Mouse (Mus musculus): ENCODE measurements around the gene Fam163a. TPM values are rescaled to one million over a fixed set of nuclear protein-coding genes. Genes with fewer than 3 reads are reported as not detected.
A peak's percentile ranks its signal among the peaks of the same experiment; 100 is the strongest.
"Not testable (repeated sequence)": the region's sequence is repeated elsewhere in the genome, so short reads cannot be mapped to it uniquely, and the experiment has no call there.

Gene Fam163a
- polyA plus RNA-seq, 1 experiment from 2014 or later: 14.5 TPM

GRCm38 (mm10) chr1:156040731-156041401 lies 164.0 kb downstream of the Fam163a start:
- H3K4me2 ChIP-seq (replicated peaks): peak overlapping the region; percentile 55
- H3K9me3 ChIP-seq: no peaks in the 10 kb centered on the region
- H3K4me3 ChIP-seq: peak overlapping the region; percentile 62
- H3K27ac ChIP-seq (replicated peaks): peak overlapping the region; percentile 56; the same call in 1 of the 2 replicates
- WGBS: 3% methylated on average over 22 of the region's 22 CpGs
- H3K27me3 ChIP-seq: no peaks in the 10 kb centered on the region
- ATAC-seq (ENCODE audit: low FRiP score, low read depth): peak; percentile 84
- peaks cover 17% of the 10 kb centered on the region for H3K4me1 ChIP-seq
- peaks cover 13% of the 10 kb centered on the region; the same call in 1 of the 2 replicates for H3K36me3 ChIP-seq
- peak overlapping the region; percentile 65 for H3K9ac ChIP-seq (replicated peaks)

- WGBS: 70% methylated on average over 7 of the region's 7 CpGs
- not testable (repeated sequence) for H3K9ac ChIP-seq (replicated peaks); ATAC-seq (ENCODE audit: low FRiP score, low read depth); H3K4me3 ChIP-seq; H3K27me3 ChIP-seq; H3K9me3 ChIP-seq; H3K4me2 ChIP-seq (replicated peaks); H3K27ac ChIP-seq (replicated peaks)
- Histone ChIP-seq H3K36me3 (peaks cover 13% of the 10 kb centered on the region; the same call in 1 of the 2 replicates), H3K4me1 (peaks cover 18% of the 10 kb centered on the region)
These were observed 164.8 kb downstream of the Fam163a start for GRCm38 (mm10) chr1:156039989-156040388.

GRCm38 (mm10) chr1:156037144-156037583 lies 167.7 kb downstream of the Fam163a start:
- no peaks in the 10 kb centered on the region for H3K9me3 ChIP-seq
- no peak for ATAC-seq (ENCODE audit: low FRiP score, low read depth)
- H3K36me3 ChIP-seq: peaks cover 13% of the 10 kb centered on the region
- H3K4me1 ChIP-seq: peaks cover 17% of the 10 kb centered on the region
- no peak overlapping the region for H3K27ac ChIP-seq (replicated peaks)
- no peak overlapping the region for H3K4me3 ChIP-seq
- H3K4me2 ChIP-seq (replicated peaks): peak overlapping the region; percentile 22; the same call in 1 of the 2 replicates
- H3K27me3 ChIP-seq: no peaks in the 10 kb centered on the region
- no peak overlapping the region; the same call in 1 of the 2 replicates for H3K9ac ChIP-seq (replicated peaks)
- WGBS: 74% methylated on average over 5 of the region's 5 CpGs

GRCm38 (mm10) chr1:156035930-156036737 lies 168.7 kb downstream of the Fam163a start, which contains the start of gene Tor1aip1:
Gene Tor1aip1 (minus strand): TSS chr1:156036480.
- H3K9ac ChIP-seq (replicated peaks): peak within 1 kb of the TSS; percentile 88
- H3K4me1 ChIP-seq: peaks cover 10% of the 10 kb centered on the region
- peak within 1 kb of the TSS; percentile 70 for H3K4me2 ChIP-seq (replicated peaks)
- H3K36me3 ChIP-seq: peaks cover 22% of the 10 kb centered on the region
- H3K27me3 ChIP-seq: no peaks in the 10 kb centered on the region
- ATAC-seq (ENCODE audit: low FRiP score, low read depth): peak; percentile 92
- H3K4me3 ChIP-seq: peak within 1 kb of the TSS; percentile 79
- H3K9me3 ChIP-seq: no peaks in the 10 kb centered on the region
- WGBS: under 1% methylated on average over 59 of the region's 59 CpGs
- H3K27ac ChIP-seq (replicated peaks): peak within 1 kb of the TSS; percentile 98

GRCm38 (mm10) chr1:156035269-156035929 lies 169.4 kb downstream of the Fam163a start, which contains the start of gene Tor1aip2:
Gene Tor1aip2 (plus strand): TSS chr1:156035403.
- H3K27ac ChIP-seq (replicated peaks): peak within 1 kb of the TSS; percentile 98
- peak within 1 kb of the TSS; percentile 88 for H3K9ac ChIP-seq (replicated peaks)
- under 1% methylated on average over 59 of the region's 59 CpGs for WGBS
- ATAC-seq (ENCODE audit: low FRiP score, low read depth): peak; percentile 83
- peaks cover 10% of the 10 kb centered on the region for H3K4me1 ChIP-seq
- no peaks in the 10 kb centered on the region for H3K27me3 ChIP-seq
- peak within 1 kb of the TSS; percentile 79 for H3K4me3 ChIP-seq
- H3K4me2 ChIP-seq (replicated peaks): peak within 1 kb of the TSS; percentile 70
- no peaks in the 10 kb centered on the region for H3K9me3 ChIP-seq
- peaks cover 29% of the 10 kb centered on the region for H3K36me3 ChIP-seq

GRCm38 (mm10) chr1:156034661-156035060 lies 170.2 kb downstream of the Fam163a start:
- Histone ChIP-seq H3K4me3 (peak overlapping the region; percentile 79), H3K27me3 (no peaks in the 10 kb centered on the region), H3K4me1 (peaks cover 10% of the 10 kb centered on the region), H3K9ac (replicated peaks) (peak overlapping the region; percentile 88), H3K27ac (replicated peaks) (no peak overlapping the region), H3K36me3 (peaks cover 36% of the 10 kb centered on the region), H3K9me3 (no peaks in the 10 kb centered on the region), H3K4me2 (replicated peaks) (peak overlapping the region; percentile 70)
- no peak for ATAC-seq (ENCODE audit: low FRiP score, low read depth)
- WGBS: 35% methylated on average over 1 of the region's 1 CpGs

- H3K27ac ChIP-seq (replicated peaks): no peak overlapping the region
- H3K36me3 ChIP-seq: peaks cover 41% of the 10 kb centered on the region
- H3K27me3 ChIP-seq: no peaks in the 10 kb centered on the region
- H3K4me2 ChIP-seq (replicated peaks): no peak overlapping the region
- peaks cover 10% of the 10 kb centered on the region for H3K4me1 ChIP-seq
- no peak overlapping the region for H3K4me3 ChIP-seq
- no peaks in the 10 kb centered on the region for H3K9me3 ChIP-seq
- 97% methylated on average over 7 of the region's 7 CpGs for WGBS
- H3K9ac ChIP-seq (replicated peaks): no peak overlapping the region
- ATAC-seq (ENCODE audit: low FRiP score, low read depth): no peak
These were observed 170.9 kb downstream of the Fam163a start for GRCm38 (mm10) chr1:156033921-156034320.

GRCm38 (mm10) chr1:156028340-156028975 lies 176.4 kb downstream of the Fam163a start:
- no peak for ATAC-seq (ENCODE audit: low FRiP score, low read depth)
- Histone ChIP-seq H3K4me1 (no peaks in the 10 kb centered on the region), H3K36me3 (peaks cover 58% of the 10 kb centered on the region), H3K9me3 (no peaks in the 10 kb centered on the region), H3K4me3 (no peak overlapping the region), H3K4me2 (replicated peaks) (no peak overlapping the region), H3K27me3 (no peaks in the 10 kb centered on the region), H3K9ac (replicated peaks) (no peak overlapping the region), H3K27ac (replicated peaks) (no peak overlapping the region)
- WGBS: 94% methylated on average over 4 of the region's 4 CpGs

- Histone ChIP-seq H3K27ac (replicated peaks) (no peak overlapping the region), H3K4me3 (no peak overlapping the region), H3K4me2 (replicated peaks) (no peak overlapping the region), H3K4me1 (no peaks in the 10 kb centered on the region), H3K27me3 (no peaks in the 10 kb centered on the region), H3K9ac (replicated peaks) (no peak overlapping the region), H3K9me3 (no peaks in the 10 kb centered on the region), H3K36me3 (peaks cover 53% of the 10 kb centered on the region)
- WGBS: 86% methylated on average over 3 of the region's 3 CpGs
- ATAC-seq (ENCODE audit: low FRiP score, low read depth): no peak
These were observed 177.0 kb downstream of the Fam163a start for GRCm38 (mm10) chr1:156027849-156028248.
